Mouse (Mus musculus) intestine, embryonic 14.5 days (tissue): ENCODE results near the gene Il17rd. TPM values are rescaled to one million over a fixed set of nuclear protein-coding genes. Genes with fewer than 3 reads are reported as not detected.
A peak's percentile ranks its signal among the peaks of the same experiment; 100 is the strongest.

Experiments
- ATAC-seq: fragments of 200-750 bp; cut with Nextera tagmentation; replicated peaks from 2 replicates; pipeline ENCODE4 v1.8.0; 2017; ENCODE audit warnings: low read depth, moderate number of reproducible peaks, moderate TSS enrichment, moderate library complexity; ENCODE audit not compliant: low FRiP score, low TSS enrichment
- DNase-seq: peaks from one replicate; pipeline ENCODE4 v3.0.0-alpha.2; 2018; ENCODE audit warnings: low spot score
- H3K27ac ChIP-seq: fragments of 300-500 bp; sonication (generic); 2 replicates; pipeline ENCODE4 v1.5.1; 2014; ENCODE audit warnings: low read depth, mild to moderate bottlenecking, control low read depth
- H3K27me3 ChIP-seq: fragments of 300-500 bp; sonication (generic); replicated peaks from 2 replicates; pipeline ENCODE4 v1.6.1; 2014; ENCODE audit warnings: low read length, control low read depth; ENCODE audit not compliant: control insufficient read depth, insufficient read depth
- H3K36me3 ChIP-seq: fragments of 300-500 bp; sonication (generic); 2 replicates; pipeline ENCODE4 v1.6.1; 2014; ENCODE audit warnings: low read length, control low read depth; ENCODE audit not compliant: control insufficient read depth, insufficient read depth
- H3K4me1 ChIP-seq: fragments of 300-500 bp; sonication (generic); replicated peaks from 2 replicates; pipeline ENCODE4 v1.6.1; 2014; ENCODE audit warnings: low read length, control low read depth, mixed read lengths; ENCODE audit not compliant: control insufficient read depth, insufficient read depth
- H3K4me2 ChIP-seq: fragments of 300-500 bp; sonication (generic); 2 replicates; pipeline ENCODE4 v1.6.1; 2014; ENCODE audit warnings: low read length
- H3K4me3 ChIP-seq: fragments of 300-500 bp; sonication (generic); 2 replicates; pipeline ENCODE4 v1.5.1; 2014; ENCODE audit warnings: low read depth, low read length, control low read depth, mixed read lengths
- H3K9ac ChIP-seq: fragments of 300-500 bp; sonication (generic); 2 replicates; pipeline ENCODE4 v1.6.1; 2014; ENCODE audit warnings: mild to moderate bottlenecking, low read length
- H3K9me3 ChIP-seq: fragments of 300-500 bp; sonication (generic); 2 replicates; pipeline ENCODE4 v1.6.1; 2016; ENCODE audit warnings: low read length, control low read depth; ENCODE audit not compliant: control insufficient read depth
- WGBS: fragments of 180-500 bp; shearing (Covaris S2); extraction: QIAGEN DNeasy Blood & Tissue Kit; methylation state at CpG from one replicate; pipeline ENCODE4 v1.1.7; 2014; 5-methylcytosine and 5-hydroxymethylcytosine counted together
- polyA plus RNA-seq: library from polyadenylated mRNA; unstranded; fragments of >200 nt; fragmentation: Nextera tagmentation; extraction: Ambion mirVana; gene quantifications from 2 replicates; pipeline ENCODE4 v1.2.1, GENCODE M21; 2014

Il17rd gene
- polyA plus RNA-seq, 1 experiment from 2014 or later: 2.7 TPM

GRCm38 (mm10) chr14:27115275-27115660 is 76.5 kb downstream of the Il17rd start:
- H3K4me1 ChIP-seq: peaks cover 6% of the 10 kb centered on the region; the same call in 1 of the 2 replicates
- no peak for DNase-seq
- peak overlapping the region; percentile 37; the same call in 1 of the 2 replicates for H3K9ac ChIP-seq
- H3K9me3 ChIP-seq: no peaks in the 10 kb centered on the region
- 0 out of 2 replicates have a peak, but pooled peaks cover 11% of the 10 kb centered on the region for H3K27me3 ChIP-seq
- peak overlapping the region; percentile 97 for H3K4me2 ChIP-seq
- no peak for ATAC-seq
- no peak overlapping the region for H3K27ac ChIP-seq
- H3K36me3 ChIP-seq: no peaks in the 10 kb centered on the region
- H3K4me3 ChIP-seq: peak overlapping the region; percentile 39
- WGBS: 14% methylated on average over 11 of the region's 11 CpGs

DNA sequence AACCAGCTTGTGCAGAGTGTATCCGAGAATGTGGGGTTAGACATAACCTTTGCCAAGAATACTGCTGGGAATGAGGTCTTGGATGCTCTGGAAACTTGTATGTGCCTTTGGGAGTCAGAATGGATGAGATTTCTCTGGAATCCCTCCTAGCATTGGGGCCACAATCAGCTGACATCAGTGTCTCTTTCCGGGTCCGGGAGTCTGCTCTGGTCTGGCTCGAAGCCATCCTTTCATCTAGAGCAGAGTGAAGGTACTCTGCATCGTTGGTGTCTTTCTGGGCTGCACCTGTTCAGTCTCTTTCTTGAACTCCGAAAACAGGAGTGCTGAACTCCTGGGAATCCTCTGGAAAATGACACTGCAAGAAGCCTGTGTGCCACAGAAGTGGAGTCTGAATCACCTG is 77.2 kb downstream of the Il17rd start:
- H3K36me3 ChIP-seq: no peaks in the 10 kb centered on the region
- H3K9me3 ChIP-seq: no peaks in the 10 kb centered on the region
- peaks cover 6% of the 10 kb centered on the region; the same call in 1 of the 2 replicates for H3K4me1 ChIP-seq
- 0 out of 2 replicates have a peak, but pooled peaks cover 11% of the 10 kb centered on the region for H3K27me3 ChIP-seq
- H3K9ac ChIP-seq: no peak overlapping the region
- WGBS: 61% methylated on average over 6 of the region's 6 CpGs
- no peak overlapping the region for H3K4me2 ChIP-seq
- no peak overlapping the region for H3K27ac ChIP-seq
- DNase-seq: no peak
- ATAC-seq: no peak
- no peak overlapping the region for H3K4me3 ChIP-seq

- Histone ChIP-seq H3K9ac (no peak overlapping the region), H3K9me3 (no peaks in the 10 kb centered on the region), H3K36me3 (no peaks in the 10 kb centered on the region), H3K27ac (no peak overlapping the region), H3K27me3 (0 out of 2 replicates have a peak, but pooled peaks cover 11% of the 10 kb centered on the region), H3K4me2 (no peak overlapping the region), H3K4me1 (peaks cover 6% of the 10 kb centered on the region; the same call in 1 of the 2 replicates), H3K4me3 (no peak overlapping the region)
- DNase-seq (no peak), ATAC-seq (no peak)
- WGBS: 76% methylated on average over 4 of the region's 4 CpGs
Measured at GRCm38 (mm10) chr14:27116577-27117165, 77.9 kb downstream of the Il17rd start.

GRCm38 (mm10) chr14:27118546-27118945 is 79.8 kb downstream of the Il17rd start:
- H3K9ac ChIP-seq: no peak overlapping the region
- no peak for DNase-seq
- 69% methylated on average over 5 of the region's 5 CpGs for WGBS
- H3K4me3 ChIP-seq: no peak overlapping the region
- H3K4me1 ChIP-seq: peaks cover 12% of the 10 kb centered on the region
- H3K4me2 ChIP-seq: no peak overlapping the region
- ATAC-seq: no peak
- H3K27ac ChIP-seq: no peak overlapping the region
- no peaks in the 10 kb centered on the region for H3K9me3 ChIP-seq
- H3K36me3 ChIP-seq: no peaks in the 10 kb centered on the region
- 0 out of 2 replicates have a peak, but pooled peaks cover 11% of the 10 kb centered on the region for H3K27me3 ChIP-seq

DNA sequence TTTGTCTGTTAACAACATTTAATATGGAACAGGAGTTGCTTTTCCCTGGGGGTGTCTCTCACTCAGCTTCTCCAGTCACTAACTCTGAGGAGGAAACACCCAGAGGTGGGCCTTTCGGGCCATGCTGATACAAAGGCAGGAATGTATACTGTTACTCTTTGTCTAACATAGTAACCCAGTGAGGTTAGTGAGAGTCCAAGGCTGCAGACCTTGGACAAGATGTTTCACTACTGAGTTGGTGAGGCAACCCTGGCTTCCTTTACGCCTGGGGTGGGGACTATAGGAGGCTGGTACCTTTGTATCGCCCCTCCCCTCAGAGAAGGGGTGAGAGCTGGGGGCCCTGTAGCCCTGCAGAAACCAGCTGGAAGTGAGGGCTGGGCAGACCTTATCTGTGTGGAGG is 83.9 kb downstream of the Il17rd start:
- H3K4me1 ChIP-seq: peaks cover 6% of the 10 kb centered on the region; the same call in 1 of the 2 replicates
- 75% methylated on average over 3 of the region's 3 CpGs for WGBS

DNA sequence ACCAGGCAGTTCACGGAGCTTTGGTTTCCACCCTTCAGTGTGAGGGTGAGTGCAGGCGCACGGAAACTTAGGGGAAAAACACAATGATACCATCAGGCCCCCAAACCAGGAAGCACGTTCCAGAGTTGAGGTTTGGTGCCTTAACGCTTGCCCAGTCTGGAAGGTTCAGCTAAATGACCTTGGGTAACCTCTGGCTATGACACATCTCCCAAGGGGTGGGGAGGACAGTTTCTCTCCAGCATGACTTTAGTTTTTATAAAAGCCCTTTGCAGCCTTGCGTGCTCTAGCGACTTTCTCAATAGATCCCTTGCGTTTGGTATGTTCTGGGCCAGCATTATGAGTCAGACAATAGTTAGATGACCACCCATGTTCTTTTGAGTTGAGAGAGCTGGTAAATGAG is 84.8 kb downstream of the Il17rd start:
- no peaks in the 10 kb centered on the region for H3K9me3 ChIP-seq
- H3K4me1 ChIP-seq: peaks cover 6% of the 10 kb centered on the region; the same call in 1 of the 2 replicates
- H3K9ac ChIP-seq: no peak overlapping the region
- no peak overlapping the region for H3K4me2 ChIP-seq
- no peak overlapping the region for H3K4me3 ChIP-seq
- 56% methylated on average over 8 of the region's 8 CpGs for WGBS
- H3K27ac ChIP-seq: no peak overlapping the region
- no peaks in the 10 kb centered on the region for H3K36me3 ChIP-seq
- ATAC-seq (no peak), DNase-seq (no peak)
- H3K27me3 ChIP-seq: no peaks in the 10 kb centered on the region

More for the DNA sequence above, 83.9 kb downstream of the Il17rd start:
- H3K36me3 ChIP-seq: no peaks in the 10 kb centered on the region
- H3K9me3 ChIP-seq: no peaks in the 10 kb centered on the region
- no peaks in the 10 kb centered on the region for H3K27me3 ChIP-seq
- ATAC-seq (no peak), DNase-seq (no peak)
- no peak overlapping the region for H3K27ac ChIP-seq
- H3K4me3 ChIP-seq: no peak overlapping the region
- no peak overlapping the region for H3K9ac ChIP-seq
- H3K4me2 ChIP-seq: no peak overlapping the region

- no peaks in the 10 kb centered on the region for H3K27me3 ChIP-seq
- no peak overlapping the region for H3K4me2 ChIP-seq
- ATAC-seq (no peak), DNase-seq (no peak)
- H3K9ac ChIP-seq: no peak overlapping the region
- H3K36me3 ChIP-seq: no peaks in the 10 kb centered on the region
- no peaks in the 10 kb centered on the region for H3K4me1 ChIP-seq
- H3K9me3 ChIP-seq: no peaks in the 10 kb centered on the region
- H3K27ac ChIP-seq: no peak overlapping the region
- H3K4me3 ChIP-seq: no peak overlapping the region
- 95% methylated on average over 3 of the region's 3 CpGs for WGBS
Measured at GRCm38 (mm10) chr14:27130031-27130430, 91.3 kb downstream of the Il17rd start.

DNA sequence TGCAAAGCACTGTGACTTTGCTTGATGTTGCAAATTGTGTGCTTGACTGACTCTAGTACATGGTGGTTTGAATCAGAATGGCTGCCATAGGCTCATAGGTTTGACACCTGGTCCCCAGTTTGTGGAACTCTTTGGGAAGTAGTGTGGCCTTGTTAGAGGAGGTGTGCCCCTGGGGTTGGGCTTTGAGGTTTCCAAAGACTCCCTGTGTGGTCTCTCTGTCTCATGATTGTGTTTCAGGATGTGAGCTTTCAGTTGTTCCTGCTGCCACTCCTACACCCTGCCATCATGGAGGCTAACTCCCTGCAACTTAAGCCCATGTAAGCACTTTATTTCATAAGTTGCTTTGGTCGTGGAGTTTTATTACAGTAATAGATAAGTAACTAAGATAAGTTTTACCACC is 91.9 kb downstream of the Il17rd start:
- H3K4me3 ChIP-seq: no peak overlapping the region
- H3K9ac ChIP-seq: no peak overlapping the region
- no peak overlapping the region for H3K27ac ChIP-seq
- no peak for DNase-seq
- no peak for ATAC-seq
- H3K36me3 ChIP-seq: no peaks in the 10 kb centered on the region
- WGBS: 56% methylated on average over 1 of the region's 1 CpGs
- no peaks in the 10 kb centered on the region for H3K4me1 ChIP-seq
- no peaks in the 10 kb centered on the region for H3K27me3 ChIP-seq
- H3K4me2 ChIP-seq: no peak overlapping the region
- H3K9me3 ChIP-seq: no peaks in the 10 kb centered on the region

GRCm38 (mm10) chr14:27131521-27131920 is 92.8 kb downstream of the Il17rd start:
- Histone ChIP-seq H3K27ac (no peak overlapping the region), H3K36me3 (no peaks in the 10 kb centered on the region), H3K9me3 (no peaks in the 10 kb centered on the region), H3K4me2 (no peak overlapping the region), H3K4me3 (no peak overlapping the region), H3K27me3 (no peaks in the 10 kb centered on the region), H3K9ac (no peak overlapping the region), H3K4me1 (no peaks in the 10 kb centered on the region)
- DNase-seq: no peak
- 56% methylated on average over 1 of the region's 1 CpGs for WGBS
- ATAC-seq: no peak
